Mouse (Mus musculus) midbrain, embryonic 16.5 days (tissue): ENCODE measurements at regions not wholly inside any gene's neighbourhood (a gene's known extent, or its start where the extent isn't known, plus 50 kb on each side); places are given as distances from the start of the nearest gene placed in this dataset.

Experiments used
- ATAC-seq: fragments of 200-750 bp; cut with Nextera tagmentation; 2 replicates; pipeline ENCODE4 v1.8.0; 2017; ENCODE audit warnings: moderate TSS enrichment
- H3K27ac ChIP-seq: fragments of 300-500 bp; sonication (generic); 2 replicates; pipeline ENCODE4 v1.5.1; 2014; ENCODE audit warnings: mild to moderate bottlenecking, low read length, mixed read lengths
- H3K27me3 ChIP-seq: fragments of 300-500 bp; sonication (generic); 2 replicates; pipeline ENCODE4 v1.6.1; 2014; ENCODE audit warnings: low read depth, low read length, mixed read lengths; ENCODE audit not compliant: control insufficient read depth, insufficient read depth
- H3K36me3 ChIP-seq: fragments of 300-500 bp; sonication (generic); 2 replicates; pipeline ENCODE4 v1.6.1; 2014; ENCODE audit warnings: mild to moderate bottlenecking, low read length, moderate library complexity, mixed read lengths; ENCODE audit not compliant: control insufficient read depth, insufficient read depth
- H3K4me1 ChIP-seq: fragments of 300-500 bp; sonication (generic); 2 replicates; pipeline ENCODE4 v1.6.1; 2014; ENCODE audit warnings: mild to moderate bottlenecking, low read length, mixed read lengths; ENCODE audit not compliant: control insufficient read depth, insufficient read depth
- H3K4me2 ChIP-seq: fragments of 300-500 bp; sonication (generic); 2 replicates; pipeline ENCODE4 v1.6.1; 2014; ENCODE audit warnings: mild to moderate bottlenecking, low read length, mixed read lengths
- H3K4me3 ChIP-seq: fragments of 300-500 bp; sonication (generic); 2 replicates; pipeline ENCODE4 v1.5.1; 2014; ENCODE audit warnings: low read depth, mild to moderate bottlenecking, low read length, moderate library complexity, mixed read lengths
- H3K9ac ChIP-seq: fragments of 300-500 bp; sonication (generic); 2 replicates; pipeline ENCODE4 v1.6.1; 2014; ENCODE audit warnings: low read depth, low read length, mixed read lengths
- H3K9me3 ChIP-seq: fragments of 300-500 bp; sonication (generic); replicated peaks from 2 replicates; pipeline ENCODE4 v1.6.1; 2014; ENCODE audit warnings: mild to moderate bottlenecking, low read length, mixed read lengths; ENCODE audit not compliant: control insufficient read depth, poor library complexity, severe bottlenecking
- WGBS: fragments of 180-500 bp; shearing (Covaris S2); extraction: QIAGEN DNeasy Blood & Tissue Kit; methylation state at CpG from one replicate; pipeline ENCODE4 v1.1.7; 2014; 5-methylcytosine and 5-hydroxymethylcytosine counted together

DNA sequence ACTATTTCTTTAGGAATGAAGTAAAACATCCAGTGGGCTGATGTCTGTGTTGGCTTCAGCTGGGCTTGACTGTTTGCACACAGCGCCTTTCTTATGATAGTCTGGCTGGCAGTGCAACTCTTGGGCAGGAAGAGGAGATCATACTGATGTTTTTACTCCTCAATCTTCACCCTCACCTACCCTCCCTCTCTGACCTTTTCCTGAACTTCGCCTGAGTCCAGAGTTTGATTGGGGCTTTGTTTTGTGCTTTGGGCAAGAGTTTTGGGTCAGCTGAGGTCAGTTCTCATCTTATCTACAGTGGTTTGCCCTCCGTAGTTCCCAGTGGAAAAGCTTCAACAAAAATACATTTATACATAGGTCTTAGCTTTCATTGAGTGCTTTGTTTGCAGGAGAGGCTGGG is 118.1 kb upstream of the Dpt start:
- H3K9me3 ChIP-seq = no peaks in the 10 kb centered on the region
- 84% methylated on average over 3 of the region's 3 CpGs for WGBS
- no peak overlapping the region for H3K4me3 ChIP-seq
- no peak for ATAC-seq
- H3K27me3 ChIP-seq = no peaks in the 10 kb centered on the region
- no peak overlapping the region for H3K9ac ChIP-seq
- H3K36me3 ChIP-seq = no peaks in the 10 kb centered on the region
- no peaks in the 10 kb centered on the region for H3K4me1 ChIP-seq
- no peak overlapping the region for H3K27ac ChIP-seq
- no peak overlapping the region for H3K4me2 ChIP-seq

DNA sequence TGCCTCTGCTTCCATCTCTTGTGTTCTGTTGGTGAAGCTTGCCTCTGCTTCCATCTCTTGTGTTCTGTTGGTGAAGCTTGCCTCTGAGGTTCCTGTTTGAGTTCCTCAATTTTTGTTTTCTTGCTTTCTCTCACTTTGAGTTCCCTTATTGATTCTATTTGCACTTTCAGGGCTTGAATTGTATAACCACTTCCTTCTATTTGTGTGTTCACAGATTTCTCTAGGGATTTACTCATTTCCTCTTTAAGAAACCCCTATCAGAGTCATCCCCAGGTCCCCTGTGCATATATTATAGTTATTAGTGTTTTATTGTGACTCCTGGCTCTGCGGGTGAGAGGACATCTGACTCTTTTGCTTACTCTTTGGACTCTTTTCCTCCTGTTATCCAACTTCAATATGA is 144.2 kb upstream of the Dpt start:
- Histone ChIP-seq H3K36me3 (no peaks in the 10 kb centered on the region), H3K9ac (no peak overlapping the region), H3K4me1 (no peaks in the 10 kb centered on the region), H3K9me3 (no peaks in the 10 kb centered on the region), H3K4me3 (no peak overlapping the region), H3K27me3 (no peaks in the 10 kb centered on the region), H3K4me2 (no peak overlapping the region), H3K27ac (no peak overlapping the region)
- 91% methylated on average over 1 of the region's 1 CpGs for WGBS
- no peak for ATAC-seq

DNA sequence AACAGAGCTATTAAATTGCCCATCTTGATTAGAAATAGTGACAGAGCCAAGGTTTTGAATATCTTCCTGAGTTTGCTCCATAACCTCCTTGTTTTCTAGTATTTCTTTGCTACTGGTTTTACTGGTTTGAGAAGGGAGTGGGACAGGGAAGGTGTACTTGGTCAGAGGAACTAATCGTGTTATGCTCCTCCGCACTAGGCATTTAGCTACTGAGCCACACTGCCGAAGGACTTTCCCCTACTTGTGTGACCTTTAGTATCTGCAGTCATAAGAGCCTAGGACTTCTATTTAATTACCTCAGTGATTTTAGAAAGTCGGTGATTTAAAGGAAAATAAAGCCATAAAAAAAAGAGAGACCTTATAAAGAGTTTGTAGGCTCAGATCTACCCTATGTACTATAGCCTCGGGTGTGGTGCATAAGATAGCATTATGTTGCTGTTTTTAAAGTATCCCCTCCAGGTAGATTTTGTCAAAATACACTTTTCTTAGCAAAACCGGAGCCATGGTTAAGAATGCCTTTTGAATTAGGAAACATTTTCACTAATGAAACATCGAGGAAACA is 158.5 kb upstream of the Dpt start:
- no peak overlapping the region for H3K9ac ChIP-seq
- WGBS = 93% methylated on average over 7 of the region's 7 CpGs

DNA sequence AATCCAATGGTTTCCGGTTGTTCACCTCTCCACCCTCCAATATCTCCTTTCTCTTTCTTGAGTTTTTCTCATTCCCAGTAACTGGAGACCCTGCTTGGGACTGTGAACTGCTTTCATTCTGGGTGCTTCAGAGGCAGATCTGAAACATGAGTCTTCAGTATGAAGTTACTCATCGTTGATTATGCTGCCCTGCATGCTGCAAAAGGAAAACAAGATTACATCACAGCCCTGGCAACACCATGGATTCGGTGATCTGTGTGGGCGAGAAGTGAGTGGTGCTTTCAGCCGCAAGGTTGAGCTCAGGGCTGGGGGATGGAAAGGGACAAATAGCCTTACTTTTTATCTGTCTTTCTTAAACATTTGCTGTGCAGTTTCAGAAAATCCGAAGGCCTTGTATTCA is 164.8 kb upstream of the Dpt start:
- Histone ChIP-seq H3K9ac (no peak overlapping the region), H3K27ac (no peak overlapping the region), H3K4me2 (no peak overlapping the region), H3K36me3 (no peaks in the 10 kb centered on the region), H3K9me3 (no peaks in the 10 kb centered on the region), H3K27me3 (no peaks in the 10 kb centered on the region), H3K4me1 (no peaks in the 10 kb centered on the region), H3K4me3 (no peak overlapping the region)
- no peak for ATAC-seq
- 84% methylated on average over 6 of the region's 6 CpGs for WGBS

More for the DNA sequence above, 158.5 kb upstream of the Dpt start:
- no peaks in the 10 kb centered on the region for H3K9me3 ChIP-seq
- no peak overlapping the region for H3K4me2 ChIP-seq
- H3K4me1 ChIP-seq = no peaks in the 10 kb centered on the region
- H3K36me3 ChIP-seq = no peaks in the 10 kb centered on the region
- H3K4me3 ChIP-seq = no peak overlapping the region
- no peaks in the 10 kb centered on the region for H3K27me3 ChIP-seq
- no peak for ATAC-seq
- no peak overlapping the region for H3K27ac ChIP-seq

DNA sequence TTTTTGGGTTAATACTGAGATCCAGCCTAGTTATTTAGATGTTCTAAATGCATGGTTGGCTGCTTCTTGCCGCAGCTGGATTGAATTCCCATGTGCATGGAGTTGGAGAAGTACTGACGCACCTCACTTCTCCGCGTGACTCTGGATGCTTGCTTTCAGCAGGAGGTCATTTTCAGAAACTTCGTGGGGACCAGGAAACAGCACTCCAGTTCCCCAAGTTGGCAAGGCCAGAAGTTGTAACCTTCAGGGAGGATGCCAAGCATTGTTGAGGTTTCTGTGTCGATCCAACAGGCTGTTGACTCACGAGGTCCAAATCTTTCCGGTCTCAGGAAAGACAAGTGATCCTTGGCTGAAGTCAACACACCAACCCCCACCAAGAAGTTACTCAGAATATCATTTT is 167.6 kb upstream of the Dpt start:
- H3K4me2 ChIP-seq = no peak overlapping the region
- WGBS = 89% methylated on average over 8 of the region's 8 CpGs
- H3K4me3 ChIP-seq = no peak overlapping the region
- ATAC-seq = no peak
- H3K27ac ChIP-seq = no peak overlapping the region
- no peak overlapping the region for H3K9ac ChIP-seq
- H3K4me1 ChIP-seq = no peaks in the 10 kb centered on the region
- no peaks in the 10 kb centered on the region for H3K9me3 ChIP-seq
- H3K27me3 ChIP-seq = no peaks in the 10 kb centered on the region
- H3K36me3 ChIP-seq = no peaks in the 10 kb centered on the region

DNA sequence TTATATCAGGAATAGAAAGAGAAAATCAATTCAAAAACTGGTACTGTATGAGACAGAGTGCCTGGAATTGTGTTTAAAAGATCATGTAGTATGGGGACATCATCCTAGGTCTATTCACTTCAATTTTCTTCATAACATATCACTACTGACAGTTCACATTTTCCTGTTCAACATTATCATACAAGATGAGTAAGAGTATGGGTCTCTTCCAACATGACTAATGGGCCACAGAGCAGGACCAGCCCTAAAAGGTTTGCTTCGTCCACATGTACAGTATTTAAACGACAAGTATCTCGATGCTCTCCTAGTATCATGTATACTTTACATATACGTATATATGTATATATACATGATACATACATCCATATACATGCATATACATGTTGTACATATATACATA is 164.8 kb upstream of the Atp1b1 start:
- Histone ChIP-seq H3K4me2 (no peak overlapping the region), H3K9ac (no peak overlapping the region), H3K4me3 (no peak overlapping the region), H3K27ac (no peak overlapping the region), H3K9me3 (0 out of 2 replicates have a peak, but pooled peaks cover 5% of the 10 kb centered on the region), H3K27me3 (no peaks in the 10 kb centered on the region), H3K4me1 (no peaks in the 10 kb centered on the region), H3K36me3 (no peaks in the 10 kb centered on the region)
- ATAC-seq = no peak
- WGBS = 95% methylated on average over 4 of the region's 4 CpGs

DNA sequence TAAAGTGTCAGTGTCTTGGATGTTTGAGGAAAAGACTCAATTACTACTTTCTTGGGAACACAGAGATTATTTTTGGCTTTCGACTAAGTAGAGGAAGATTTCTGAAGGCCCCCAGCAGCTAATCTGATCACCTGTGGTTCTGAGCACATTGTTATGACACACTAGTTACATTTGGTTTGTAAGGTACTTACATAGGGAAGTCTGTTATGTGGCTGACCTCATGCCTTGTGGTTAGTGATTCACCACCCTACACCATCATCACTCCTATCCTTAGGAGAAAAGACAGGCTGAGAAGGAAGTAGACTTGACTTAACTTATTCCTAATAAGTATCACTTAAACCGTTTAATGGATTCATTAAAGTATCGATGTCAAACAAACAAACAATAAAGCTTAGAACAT is 164.3 kb upstream of the Atp1b1 start:
- Histone ChIP-seq H3K9ac (no peak overlapping the region), H3K4me1 (no peaks in the 10 kb centered on the region), H3K27ac (no peak overlapping the region), H3K4me2 (no peak overlapping the region), H3K27me3 (no peaks in the 10 kb centered on the region), H3K9me3 (0 out of 2 replicates have a peak, but pooled peaks cover 5% of the 10 kb centered on the region), H3K4me3 (no peak overlapping the region), H3K36me3 (no peaks in the 10 kb centered on the region)
- WGBS = 88% methylated on average over 3 of the region's 3 CpGs
- ATAC-seq = no peak

DNA sequence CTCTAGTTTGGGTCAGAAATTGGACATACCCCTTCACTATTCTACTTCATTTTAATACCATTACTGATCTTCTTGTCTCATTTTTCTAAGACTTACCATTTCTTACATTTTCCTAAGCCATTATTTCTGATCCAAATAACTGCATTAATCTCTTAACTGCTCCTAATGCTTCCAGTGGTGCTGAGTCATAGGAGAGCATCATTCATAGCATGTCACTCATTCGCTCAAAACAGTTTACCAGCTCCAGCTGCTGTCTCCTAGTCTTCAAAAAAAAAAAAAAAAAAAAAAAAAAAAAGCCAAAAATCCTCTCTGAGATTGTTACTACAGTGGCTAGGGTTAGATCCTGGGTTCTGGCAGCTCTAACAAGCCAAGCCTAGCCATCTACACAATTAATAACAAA is 162.0 kb upstream of the Atp1b1 start:
- Histone ChIP-seq H3K4me1 (no peaks in the 10 kb centered on the region), H3K27ac (no peak overlapping the region), H3K27me3 (no peaks in the 10 kb centered on the region), H3K9ac (no peak overlapping the region), H3K36me3 (no peaks in the 10 kb centered on the region), H3K9me3 (0 out of 2 replicates have a peak, but pooled peaks cover 5% of the 10 kb centered on the region), H3K4me3 (no peak overlapping the region), H3K4me2 (no peak overlapping the region)
- 94% methylated on average over 1 of the region's 1 CpGs for WGBS
- no peak for ATAC-seq

DNA sequence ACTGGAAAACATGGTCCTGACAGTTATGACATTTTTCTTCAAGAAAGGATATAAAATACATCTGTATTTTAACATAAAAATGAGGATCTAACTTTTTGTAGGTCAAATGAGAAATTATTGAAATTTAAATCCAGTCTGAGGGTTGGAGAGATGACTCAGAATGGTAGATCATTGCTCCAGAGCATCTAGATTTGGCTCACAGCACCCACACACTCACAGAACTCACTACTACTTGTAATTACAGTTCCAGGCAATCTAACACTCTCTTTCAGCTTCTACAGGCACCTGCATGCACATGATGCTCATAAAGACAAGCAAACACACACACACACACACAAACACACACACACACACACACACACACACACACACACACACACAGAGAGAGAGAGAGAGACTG is 159.7 kb upstream of the Atp1b1 start:
- H3K27ac ChIP-seq = no peak overlapping the region
- 0 out of 2 replicates have a peak, but pooled peaks cover 5% of the 10 kb centered on the region for H3K9me3 ChIP-seq
- H3K27me3 ChIP-seq = no peaks in the 10 kb centered on the region
- no peak overlapping the region for H3K4me3 ChIP-seq
- no peaks in the 10 kb centered on the region for H3K36me3 ChIP-seq
- no peak overlapping the region for H3K4me2 ChIP-seq
- H3K4me1 ChIP-seq = no peaks in the 10 kb centered on the region
- ATAC-seq = no peak
- H3K9ac ChIP-seq = no peak overlapping the region
